Mouse (Mus musculus): Measurements from ENCODE around the gene Prcd. TPM values are rescaled to one million over a fixed set of nuclear protein-coding genes. Genes with fewer than 3 reads are reported as not detected.
A peak's percentile ranks its signal among the peaks of the same experiment; 100 is the strongest.
"Not testable (repeated sequence)": the region's sequence is repeated elsewhere in the genome, so short reads cannot be mapped to it uniquely, and the experiment has no call there.

The Prcd gene
- total RNA-seq, 2 experiments from 2014 or later = 4.6 to 6.7 TPM

DNA sequence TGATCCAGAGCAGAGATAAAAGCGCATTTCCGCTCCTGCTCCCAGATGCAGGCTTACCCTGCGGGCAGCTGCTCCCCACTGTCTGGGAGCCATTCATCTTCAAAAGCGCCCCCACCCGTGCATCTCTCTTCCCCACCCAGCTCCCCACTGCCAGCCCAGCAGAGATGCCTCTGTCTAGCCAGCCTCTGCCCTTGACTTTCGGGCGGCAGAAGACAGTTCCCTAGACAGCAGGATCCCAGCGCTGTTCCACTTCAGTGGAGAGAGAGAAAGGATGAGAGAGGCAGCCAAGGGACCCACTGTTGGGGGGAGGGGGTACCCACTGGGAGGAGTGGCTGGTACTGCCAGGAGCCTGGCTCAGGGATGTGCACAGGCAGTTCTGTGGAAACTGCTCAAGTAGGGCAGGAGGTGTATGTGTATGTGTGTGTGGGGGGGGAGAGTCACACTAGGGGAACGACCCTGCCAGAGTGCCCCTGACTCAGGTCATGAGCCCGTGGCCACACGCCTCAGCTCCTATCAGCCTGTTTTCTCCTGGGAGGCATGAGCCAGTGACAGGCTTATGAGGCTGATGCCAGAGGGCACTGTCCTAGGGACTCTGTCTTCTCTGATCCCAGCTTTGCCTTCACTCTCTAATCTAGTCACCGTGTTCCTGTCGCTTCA is 8.1 kb downstream of the Prcd start:
- peak; percentile 33 to 44 for DNase-seq (ENCODE audit: low spot score in 2 of 2)
- intact Hi-C loops (cut with DNase I) = no loop called here

DNA sequence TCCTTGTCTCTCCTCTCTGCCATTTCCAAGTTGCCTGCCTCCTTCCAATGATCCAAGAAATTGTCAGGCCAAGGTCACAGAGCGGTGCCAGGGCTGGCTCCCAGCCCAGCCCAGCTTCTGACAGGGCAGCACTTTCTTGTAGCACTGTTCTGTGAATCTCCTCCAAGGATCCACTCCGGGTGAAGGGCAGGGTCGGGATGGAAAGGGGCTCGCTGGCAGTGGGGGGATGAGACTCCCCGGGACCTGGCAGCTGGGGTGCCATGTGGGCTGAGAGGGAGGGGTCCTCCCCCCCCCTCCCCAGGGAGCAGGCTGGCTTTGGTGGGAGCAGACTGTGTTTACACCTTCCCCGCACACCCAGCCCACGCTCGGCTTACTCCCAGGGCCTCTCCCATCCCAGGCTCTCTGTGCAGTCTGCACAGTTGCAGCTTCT is 8.6 kb downstream of the Prcd start:
- intact Hi-C loops (cut with DNase I) = no loop called here
- peak; percentile 56 to 58 for DNase-seq (ENCODE audit: low spot score in 2 of 2)

DNA sequence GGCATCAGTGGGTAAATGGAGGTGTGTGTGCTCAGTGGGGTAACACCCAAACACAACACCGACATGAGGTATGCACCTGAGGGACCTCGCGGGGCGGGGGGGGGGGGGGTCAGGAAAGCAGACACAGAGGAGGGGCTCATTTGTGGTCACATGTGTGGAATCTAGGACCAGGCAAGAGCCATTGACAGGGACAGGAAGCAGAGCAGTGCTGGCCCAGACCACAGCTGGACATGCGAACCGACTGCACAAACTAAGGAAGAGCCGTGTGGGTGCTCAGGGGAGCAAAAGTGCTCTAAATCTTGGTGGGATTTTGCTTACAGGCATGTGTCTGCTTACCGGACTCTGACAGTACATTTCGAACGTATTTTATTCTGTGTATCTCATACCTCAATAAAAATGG is 12.0 kb downstream of the Prcd start:
- DNase-seq (ENCODE audit: low spot score in 2 of 2) = no peak
- intact Hi-C loops (cut with DNase I) = no loop called here

DNA sequence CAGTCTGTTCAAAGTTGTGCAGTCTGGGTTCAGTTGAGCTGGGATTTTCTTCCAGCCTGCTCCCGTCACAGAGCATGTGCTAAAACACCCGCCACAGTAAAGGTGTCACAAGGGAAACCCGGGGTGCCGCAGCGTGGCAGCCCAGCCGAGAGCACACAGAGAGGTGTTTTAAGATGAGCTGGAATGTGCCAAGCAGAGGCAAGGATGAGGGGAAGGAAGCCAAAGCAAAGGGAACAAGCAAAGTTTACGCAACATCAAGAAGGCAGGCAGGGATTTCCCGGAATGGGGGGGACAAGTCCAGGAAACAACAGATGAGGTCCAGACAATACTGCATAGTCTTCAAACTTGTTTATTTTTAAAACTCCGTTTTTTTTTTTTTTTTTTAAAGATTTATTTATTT is 13.2 kb downstream of the Prcd start:
- no peak for DNase-seq (ENCODE audit: low spot score in 2 of 2)
- intact Hi-C loops (cut with DNase I) = no loop called here

DNA sequence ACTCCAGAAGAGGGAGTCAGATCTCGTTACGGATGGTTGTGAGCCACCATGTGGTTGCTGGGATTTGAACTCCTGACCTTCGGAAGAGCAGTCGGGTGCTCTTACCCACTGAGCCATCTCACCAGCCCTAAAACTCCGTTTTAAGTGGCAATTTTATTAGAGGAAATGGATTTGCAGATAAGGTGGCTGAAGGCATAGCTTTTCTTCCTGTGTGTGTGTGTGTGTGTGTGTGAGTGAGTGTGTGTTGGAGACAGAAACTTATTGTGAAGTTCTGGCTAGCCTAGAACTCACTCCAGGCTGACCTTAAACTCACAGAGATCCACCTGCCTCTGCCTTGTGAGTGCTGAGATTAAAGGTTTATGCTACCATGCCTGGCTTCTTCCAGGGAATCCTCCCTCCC is 13.7 kb downstream of the Prcd start:
- DNase-seq (ENCODE audit: low spot score in 2 of 2); intact Hi-C loops (cut with DNase I): not testable (repeated sequence)

DNA sequence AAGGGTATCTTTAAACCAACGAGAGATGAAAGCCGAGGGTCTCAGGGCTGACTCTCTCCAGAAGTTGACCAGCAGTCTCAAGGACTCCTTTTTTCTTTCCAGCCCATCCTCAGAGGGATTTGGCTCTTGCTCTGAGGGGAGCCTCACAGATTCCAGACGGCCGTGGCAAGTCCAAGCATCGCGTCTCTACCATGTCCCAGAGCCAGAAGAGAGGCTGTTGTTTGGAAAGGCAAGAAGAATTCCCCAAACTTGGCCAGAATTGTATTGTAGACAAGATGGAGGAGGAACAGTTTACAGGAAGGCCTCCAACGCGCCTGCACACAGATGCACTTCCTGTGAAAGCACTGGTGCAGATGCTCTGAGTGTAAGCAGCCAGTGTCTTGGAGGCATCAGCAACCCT is 14.6 kb downstream of the Prcd start:
- no peak for DNase-seq (ENCODE audit: low spot score in 2 of 2)
- intact Hi-C loops (cut with DNase I) = no loop called here

DNA sequence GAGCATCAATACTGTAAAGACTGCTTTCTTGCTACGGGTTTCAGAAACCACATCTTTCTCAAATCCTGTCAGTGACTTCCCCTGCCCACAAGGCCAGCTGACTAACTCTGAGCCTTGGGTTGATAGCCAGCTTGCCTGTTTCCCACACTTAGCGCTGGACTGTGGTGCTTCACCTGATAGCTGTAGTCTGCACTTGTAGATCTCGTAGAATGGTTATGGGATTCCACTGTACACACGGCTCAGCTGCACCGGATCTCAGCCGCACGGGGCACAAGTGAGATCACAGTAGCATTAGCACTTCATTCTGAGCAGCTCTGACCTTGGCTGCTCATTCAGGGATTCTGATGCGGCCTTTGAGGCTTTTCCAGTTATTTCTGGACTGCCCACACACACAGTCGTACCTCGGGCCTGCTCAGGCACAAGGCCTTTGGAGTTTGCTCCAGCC is 15.1 kb downstream of the Prcd start:
- intact Hi-C loops (cut with DNase I) = no loop called here
- no peak for DNase-seq (ENCODE audit: low spot score in 2 of 2)

DNA sequence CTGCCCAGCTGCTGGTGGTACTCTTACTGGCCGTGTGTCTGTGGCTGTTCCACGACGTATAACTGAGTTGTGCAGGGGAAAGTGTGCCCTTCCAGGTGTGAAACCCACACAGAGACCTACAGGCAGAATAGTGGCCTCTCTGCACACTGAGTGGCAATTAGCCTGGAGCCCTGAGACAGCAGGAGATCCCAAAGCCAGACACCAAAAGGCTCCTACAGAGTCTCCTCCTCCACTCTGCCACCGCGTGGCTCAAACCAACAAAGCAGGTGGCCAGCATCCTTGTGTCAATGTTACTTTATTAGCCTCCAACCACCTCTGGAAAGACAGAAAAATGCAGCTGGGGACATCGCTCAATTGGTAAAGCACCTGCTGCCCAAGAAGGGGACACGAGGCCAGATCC is 15.5 kb downstream of the Prcd start:
- intact Hi-C loops (cut with DNase I) = no loop called here
- DNase-seq (ENCODE audit: low spot score in 2 of 2) = no peak

DNA sequence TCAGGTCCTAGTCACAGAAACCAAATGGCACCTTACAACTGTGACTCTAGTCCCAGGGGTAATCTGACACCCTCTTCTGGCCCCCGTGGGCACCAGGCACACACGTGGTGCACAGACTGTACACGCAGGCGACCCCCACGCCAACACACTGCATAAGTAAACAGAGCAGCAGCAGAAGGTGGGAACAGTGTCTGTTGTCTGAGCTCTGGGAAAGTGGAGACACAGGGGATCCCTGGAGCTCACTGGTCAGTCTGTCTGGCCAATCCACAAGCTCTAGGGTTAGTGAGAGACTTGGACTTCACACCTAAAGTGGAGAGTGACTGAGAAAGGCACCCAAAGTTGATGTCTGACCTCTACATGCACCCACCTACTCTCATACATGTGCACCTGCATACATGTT is 16.0 kb downstream of the Prcd start:
- no peak for DNase-seq (ENCODE audit: low spot score in 2 of 2)
- intact Hi-C loops (cut with DNase I) = no loop called here

DNA sequence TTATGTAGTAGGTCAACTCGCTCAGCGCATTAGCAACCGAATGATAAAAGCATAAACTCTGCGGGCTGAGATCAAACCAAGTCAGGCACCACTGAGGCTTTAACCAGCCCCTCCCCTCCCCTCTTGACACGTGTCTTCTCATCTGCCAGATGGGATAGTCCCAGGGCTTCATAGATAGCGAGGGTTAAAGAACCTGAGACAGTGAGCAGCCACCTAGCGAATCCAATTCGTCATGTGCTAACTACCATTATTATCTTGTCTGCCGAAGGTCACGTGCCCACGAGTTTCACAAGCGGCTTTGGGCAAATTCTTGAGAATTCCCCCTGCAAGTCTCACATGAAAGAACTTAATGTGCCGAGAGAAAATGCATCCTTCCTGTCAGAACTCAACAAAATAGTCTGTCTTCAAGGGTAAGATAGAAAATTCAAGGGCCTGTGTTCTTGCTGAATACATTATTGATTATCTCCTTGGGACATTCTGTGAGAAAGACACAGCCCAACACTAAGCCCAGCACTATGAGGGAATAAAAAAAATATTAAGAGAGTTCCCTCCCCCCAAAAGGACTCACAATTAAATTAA is 16.5 kb downstream of the Prcd start:
- DNase-seq (ENCODE audit: low spot score in 2 of 2) = no peak
- intact Hi-C loops (cut with DNase I) = no loop called here

DNA sequence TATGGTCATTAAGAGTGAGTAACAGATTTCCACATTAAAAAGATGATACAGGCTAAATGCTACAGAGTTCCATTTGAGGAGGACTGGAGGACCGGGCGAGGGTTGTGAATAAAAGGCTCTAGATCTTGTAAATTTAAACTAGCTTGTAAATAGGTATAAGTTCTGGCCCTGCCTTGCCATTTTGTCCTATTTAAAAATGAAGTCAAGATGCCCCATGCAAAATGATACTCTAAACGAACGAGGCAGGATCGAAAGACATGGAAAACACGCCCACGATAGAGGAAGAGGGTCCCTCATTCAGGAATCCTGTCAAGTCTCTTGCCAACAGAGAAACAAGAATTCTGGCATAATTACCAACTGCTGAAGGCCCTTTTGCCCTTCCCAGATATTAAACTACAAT is 17.1 kb downstream of the Prcd start:
- no peak for DNase-seq (ENCODE audit: low spot score in 2 of 2)
- intact Hi-C loops (cut with DNase I) = no loop called here

DNA sequence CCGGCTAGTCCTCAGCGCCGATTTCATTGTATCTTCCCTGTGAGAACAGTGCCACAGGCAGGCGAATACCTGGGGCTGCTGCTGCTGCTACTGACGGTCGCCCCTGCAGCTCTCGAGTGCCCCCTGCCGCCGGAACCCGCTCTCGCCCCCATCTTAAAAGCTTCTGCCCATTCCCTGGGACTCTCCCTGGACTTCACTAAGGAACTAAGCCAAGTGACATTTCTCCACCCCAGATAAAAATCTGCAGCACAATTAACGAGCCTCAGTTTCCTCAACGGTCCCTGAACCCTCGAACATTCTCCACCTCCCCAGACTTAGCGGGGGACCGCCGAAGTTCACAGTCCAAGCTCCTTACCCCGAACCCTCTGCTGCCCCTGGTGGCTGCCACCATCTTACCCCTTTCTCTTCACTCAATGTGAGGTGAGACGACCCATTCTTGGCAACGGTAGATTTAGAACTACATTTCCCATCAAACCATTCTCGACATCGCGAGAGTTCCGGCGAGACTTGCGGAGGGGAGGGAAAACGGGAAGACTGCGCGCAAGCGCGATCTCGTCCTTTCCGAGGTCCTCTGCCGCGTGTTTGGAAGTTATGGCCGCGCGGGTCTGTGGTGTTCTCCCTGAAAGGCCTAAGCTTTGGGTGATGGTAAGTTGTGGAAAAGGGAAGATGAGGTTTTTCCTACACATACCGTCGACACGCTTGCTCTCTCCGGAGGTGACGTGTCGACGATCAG is 17.9 kb downstream of the Prcd start:
- DNase-seq (ENCODE audit: low spot score in 2 of 2) = peak; percentile 97 to 99
- intact Hi-C loops (cut with DNase I) = loop anchor here (1.0 kb wide), 1 partner anchor 28 kb away; no protein-coding TSS in a partner anchor

DNA sequence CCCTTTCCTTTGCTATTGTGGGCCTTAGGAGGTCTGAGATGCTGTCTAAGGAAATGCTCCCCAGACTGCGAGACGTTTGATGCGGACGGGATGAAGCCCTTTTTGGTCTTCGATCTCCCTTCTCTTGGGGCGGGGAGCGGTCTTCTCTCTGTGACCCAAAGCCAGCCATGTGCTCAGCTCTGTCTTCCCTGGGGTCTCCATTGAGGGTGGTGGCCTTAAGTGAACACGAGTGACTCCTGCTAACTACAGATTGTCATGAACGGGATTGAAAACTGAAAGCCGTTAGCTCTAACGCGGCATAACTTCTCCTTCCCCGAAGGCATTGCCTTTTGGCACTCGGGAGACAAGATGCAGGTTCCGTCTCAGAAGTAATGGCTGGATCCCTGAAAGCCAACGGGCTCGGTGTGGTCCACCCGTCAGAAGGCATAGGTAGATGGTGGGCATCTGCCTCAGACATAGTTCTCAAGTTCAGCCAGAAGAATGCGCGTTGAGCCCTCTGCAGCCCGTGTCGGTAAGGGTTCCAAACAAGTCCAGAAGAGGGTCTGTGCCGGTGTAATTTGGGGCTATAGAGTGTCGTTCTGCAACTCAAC is 18.6 kb downstream of the Prcd start:
- DNase-seq (ENCODE audit: low spot score in 2 of 2) = no peak

DNA sequence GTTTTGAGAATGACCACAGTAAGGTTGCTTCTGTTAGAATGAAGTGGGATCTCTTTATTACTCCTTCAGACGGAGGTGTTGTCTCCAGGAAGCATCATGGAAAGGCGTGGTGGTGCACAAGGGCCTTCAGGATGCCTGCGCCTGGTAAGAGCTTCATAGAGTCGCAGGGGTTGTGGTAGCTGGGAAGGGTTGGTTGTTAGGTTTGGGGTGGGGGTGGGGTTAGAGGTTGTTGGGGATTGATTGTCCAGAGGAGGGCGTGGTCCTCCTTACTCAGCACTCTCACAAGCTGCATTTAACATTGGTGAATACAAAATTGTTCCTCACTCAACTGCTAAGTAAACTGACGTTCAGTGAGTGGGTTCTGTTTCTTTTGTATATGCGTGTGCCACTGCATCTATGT is 19.3 kb downstream of the Prcd start:
- no peak for DNase-seq (ENCODE audit: low spot score in 2 of 2)
- intact Hi-C loops (cut with DNase I) = no loop called here

More for the DNA sequence above, 18.6 kb downstream of the Prcd start:
- intact Hi-C loops (cut with DNase I) = loop anchor here (1.0 kb wide), 1 partner anchor 29 kb away; no protein-coding TSS in a partner anchor

DNA sequence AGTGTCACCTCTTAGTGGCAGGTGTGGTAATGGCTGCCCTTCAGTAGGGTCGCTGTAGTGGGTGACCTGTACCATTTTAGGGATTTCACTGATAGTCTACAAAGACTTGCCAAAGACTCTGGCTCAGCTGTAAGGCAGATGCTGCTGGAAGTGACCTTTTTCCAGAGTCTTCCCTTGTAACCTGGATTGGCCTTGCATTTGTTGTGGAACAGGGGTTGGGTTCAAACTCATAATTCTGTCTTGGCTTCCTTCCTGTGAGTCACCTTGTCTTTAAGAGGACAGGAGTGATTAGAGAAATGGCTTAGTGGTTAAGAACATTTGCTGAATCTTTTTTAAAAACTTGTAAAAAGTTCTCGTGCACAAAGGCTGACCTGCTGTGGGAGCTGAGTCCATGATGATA is 20.1 kb downstream of the Prcd start:
- intact Hi-C loops (cut with DNase I) = no loop called here
- DNase-seq (ENCODE audit: low spot score in 2 of 2) = no peak

DNA sequence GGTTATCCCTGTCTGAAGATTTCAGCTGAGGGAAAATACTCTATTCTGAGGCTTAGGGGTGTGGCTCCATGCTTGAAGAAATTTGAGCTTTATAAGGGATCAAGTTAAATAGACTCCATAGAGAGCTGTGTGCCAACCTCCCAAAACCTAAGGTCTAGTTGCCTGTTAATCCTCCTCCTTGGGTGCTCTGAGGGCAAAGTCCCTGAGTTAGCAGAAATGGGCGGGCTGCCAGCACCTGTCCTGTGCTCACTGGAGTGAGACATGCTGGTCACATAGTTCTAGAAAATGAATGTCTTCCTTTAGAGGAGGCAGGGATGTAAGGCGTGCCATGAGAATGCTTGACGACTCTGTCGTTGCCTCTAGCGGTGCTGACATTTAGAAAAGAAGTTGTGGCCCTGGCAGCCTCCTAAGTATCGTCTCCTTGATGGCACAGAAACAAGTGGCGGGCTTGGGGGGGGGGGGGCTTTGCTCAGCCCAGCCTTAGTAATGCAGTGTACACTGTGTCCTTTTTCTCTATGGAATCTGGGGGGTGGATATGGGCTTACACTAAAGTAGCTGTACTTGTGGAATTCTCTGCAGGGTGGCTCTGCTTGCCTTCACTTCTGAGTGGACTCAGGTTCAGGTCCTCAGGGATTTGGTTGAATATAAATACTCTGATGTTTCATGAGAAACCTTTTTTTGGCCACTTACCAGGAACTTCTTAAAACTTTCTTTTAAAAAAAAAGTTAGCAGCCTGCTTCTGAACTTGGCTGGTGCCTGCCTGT is 21.5 kb downstream of the Prcd start:
- no peak for DNase-seq (ENCODE audit: low spot score in 2 of 2)
- intact Hi-C loops (cut with DNase I) = no loop called here

DNA sequence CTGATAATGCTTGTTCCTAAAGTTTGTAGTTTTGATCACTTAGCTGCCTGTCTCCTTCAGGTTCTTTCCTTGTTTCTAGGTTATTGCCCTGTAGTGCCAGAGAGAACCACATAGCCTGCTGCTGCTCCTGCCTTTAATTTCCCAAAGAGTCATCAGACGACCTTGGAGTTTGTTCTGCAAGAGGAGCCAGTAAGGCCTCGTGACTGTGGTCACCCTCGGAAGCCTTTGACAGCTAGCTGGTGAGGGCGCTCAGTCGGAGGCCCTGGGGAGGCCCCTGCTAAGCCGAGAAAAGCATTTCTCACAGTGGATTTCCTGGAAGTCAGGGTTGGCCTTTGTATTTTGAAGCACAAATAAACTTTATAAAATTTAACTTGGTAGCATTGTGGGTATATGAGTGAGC is 22.1 kb downstream of the Prcd start:
- DNase-seq (ENCODE audit: low spot score in 2 of 2); intact Hi-C loops (cut with DNase I): not testable (repeated sequence)

DNA sequence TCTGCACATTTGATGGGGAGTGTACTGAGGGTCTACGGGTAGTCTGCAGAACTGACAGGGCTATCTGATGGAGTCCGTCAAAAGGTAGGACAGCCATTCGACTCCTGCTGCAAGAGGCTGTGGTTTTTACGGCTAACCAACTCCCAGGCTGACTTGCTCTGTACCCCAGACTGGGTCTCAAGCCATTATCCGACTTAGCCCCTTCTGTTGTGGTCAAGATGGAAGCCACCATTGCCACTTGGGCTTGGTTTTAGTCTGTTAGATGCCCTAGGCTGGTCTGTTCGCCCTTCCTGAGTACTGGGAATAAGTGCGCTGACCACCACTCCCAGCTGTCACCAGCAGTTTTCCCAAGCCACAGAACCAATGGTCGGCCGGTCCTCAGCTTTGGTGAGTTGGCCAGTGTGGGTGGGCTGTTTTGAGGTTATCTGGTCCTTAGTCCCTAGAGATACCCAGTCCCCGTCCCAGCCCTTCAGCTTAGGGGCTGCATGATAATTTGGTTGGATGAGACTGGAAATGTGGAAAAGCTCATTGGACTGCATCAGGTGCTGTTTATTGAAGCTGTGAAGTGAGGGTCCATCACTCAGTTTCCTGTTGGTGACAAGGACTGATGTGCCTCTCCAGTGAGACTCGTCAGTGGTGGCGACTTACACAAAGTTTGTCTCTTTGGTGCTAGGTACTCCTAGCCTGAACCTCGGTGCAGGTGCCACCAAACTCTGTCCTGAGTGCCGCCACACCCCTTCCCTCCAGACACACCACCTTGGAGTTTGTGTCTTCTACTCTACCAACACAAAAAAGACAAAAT is 23.0 kb downstream of the Prcd start:
- no peak for DNase-seq (ENCODE audit: low spot score in 2 of 2)
- intact Hi-C loops (cut with DNase I) = no loop called here
